Mouse (Mus musculus): ENCODE results near the gene Mucl3. TPM values are rescaled to one million over a fixed set of nuclear protein-coding genes. Genes with fewer than 3 reads are reported as not detected.

The Mucl3 gene
- polyA plus RNA-seq, 1 experiment from 2014 or later, result not detected

DNA sequence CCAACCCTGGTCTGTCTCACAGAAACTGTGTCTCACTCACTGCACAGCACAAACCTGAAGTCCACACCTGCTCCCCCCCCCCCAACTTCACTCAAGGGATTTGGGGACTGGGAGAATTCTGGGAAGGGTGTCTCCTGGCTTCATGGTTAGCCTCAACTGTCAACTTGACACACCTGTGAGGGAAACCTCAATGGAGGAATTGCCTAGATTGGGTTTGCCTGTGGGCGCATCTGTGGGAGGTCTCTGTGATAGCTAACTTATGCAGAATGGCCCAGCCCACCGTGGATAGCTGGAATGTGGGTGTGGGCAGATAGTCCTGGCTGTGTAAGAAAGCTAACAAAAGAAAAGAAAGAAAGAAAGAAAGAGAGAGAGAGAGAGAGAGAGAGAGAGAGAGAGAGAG, 42.2 kb downstream of the Mucl3 start, which contains the start of gene Sfta2:
TSS of gene Sfta2 (plus strand) at position 301 of the 400 bp plus-strand sequence.
- ATAC-seq, result no peak
- Histone ChIP-seq H3K4me3 (ENCODE audit: low read length) (no peak within 1 kb of the TSS), H3K9me3 (ENCODE audit: control insufficient read depth, low read length) (no peaks in the 10 kb centered on the region), H3K36me3 (ENCODE audit: control insufficient read depth, insufficient read depth, low read length) (no peaks in the 10 kb centered on the region), H3K4me1 (ENCODE audit: control insufficient read depth, insufficient read depth, low read depth, low read length) (no peaks in the 10 kb centered on the region), H3K4me2 (ENCODE audit: low read length) (no peak within 1 kb of the TSS), H3K9ac (ENCODE audit: low read depth, low read length) (no peak within 1 kb of the TSS), H3K27me3 (replicated peaks; ENCODE audit: control insufficient read depth, insufficient read depth, low read length) (no peaks in the 10 kb centered on the region), H3K27ac (ENCODE audit: low read depth, low read length) (no peak within 1 kb of the TSS)
- WGBS, result 65% methylated on average over 2 of the region's 2 CpGs

DNA sequence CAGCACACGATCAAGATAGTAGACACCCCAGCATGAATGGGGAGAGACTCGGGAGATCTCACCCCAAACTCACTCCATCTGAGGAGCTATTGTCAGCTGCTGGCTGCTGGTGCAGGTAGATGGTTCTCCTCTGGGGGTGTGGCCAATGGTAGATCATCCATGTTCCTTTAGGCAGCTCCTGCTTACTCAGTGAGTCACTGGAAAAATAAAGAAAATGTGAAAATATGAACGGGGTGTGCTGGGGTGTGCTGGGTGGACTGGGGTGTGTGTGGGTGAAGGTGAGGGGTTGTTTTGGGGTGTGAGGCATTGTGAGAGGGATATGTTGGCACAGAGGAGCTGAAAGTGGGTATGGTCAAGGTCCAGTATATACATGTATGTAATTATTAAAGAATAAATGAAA, 46.1 kb downstream of the Mucl3 start:
- no peak for ATAC-seq
- H3K9ac ChIP-seq (ENCODE audit: low read depth, low read length), result no peak overlapping the region
- 98% methylated on average over 3 of the region's 3 CpGs for WGBS
- no peak overlapping the region for H3K4me2 ChIP-seq (ENCODE audit: low read length)
- no peak overlapping the region for H3K4me3 ChIP-seq (ENCODE audit: low read length)
- no peaks in the 10 kb centered on the region for H3K4me1 ChIP-seq (ENCODE audit: control insufficient read depth, insufficient read depth, low read depth, low read length)
- H3K9me3 ChIP-seq (ENCODE audit: control insufficient read depth, low read length), result no peaks in the 10 kb centered on the region
- no peaks in the 10 kb centered on the region for H3K27me3 ChIP-seq (replicated peaks; ENCODE audit: control insufficient read depth, insufficient read depth, low read length)
- no peaks in the 10 kb centered on the region for H3K36me3 ChIP-seq (ENCODE audit: control insufficient read depth, insufficient read depth, low read length)
- H3K27ac ChIP-seq (ENCODE audit: low read depth, low read length), result no peak overlapping the region

DNA sequence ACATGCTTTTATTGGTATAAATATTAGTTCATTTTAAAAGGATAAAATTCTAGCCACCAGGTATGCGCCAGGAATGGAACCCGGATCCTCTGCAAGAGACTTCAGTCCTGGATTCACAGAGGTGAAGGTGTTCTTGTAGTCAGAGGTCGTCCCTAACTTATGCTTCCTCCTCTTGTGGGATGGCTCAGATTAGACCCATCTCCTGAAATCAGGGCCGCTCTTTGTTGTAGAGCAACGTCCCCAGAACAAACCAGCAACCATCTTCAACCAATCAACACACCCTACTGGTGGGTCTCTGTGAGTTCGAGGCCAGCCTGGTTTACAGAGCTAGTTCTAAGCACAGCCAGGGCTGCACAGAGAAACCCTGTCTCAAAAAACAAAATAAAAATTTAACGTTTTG, 49.0 kb downstream of the Mucl3 start:
- Histone ChIP-seq H3K27ac (ENCODE audit: low read depth, low read length) (no peak overlapping the region), H3K4me2 (ENCODE audit: low read length) (no peak overlapping the region), H3K36me3 (ENCODE audit: control insufficient read depth, insufficient read depth, low read length) (no peaks in the 10 kb centered on the region), H3K27me3 (replicated peaks; ENCODE audit: control insufficient read depth, insufficient read depth, low read length) (no peaks in the 10 kb centered on the region), H3K9ac (ENCODE audit: low read depth, low read length) (no peak overlapping the region), H3K9me3 (ENCODE audit: control insufficient read depth, low read length) (no peaks in the 10 kb centered on the region), H3K4me3 (ENCODE audit: low read length) (no peak overlapping the region), H3K4me1 (ENCODE audit: control insufficient read depth, insufficient read depth, low read depth, low read length) (no peaks in the 10 kb centered on the region)
- 87% methylated on average over 7 of the region's 7 CpGs for WGBS
- no peak for ATAC-seq

DNA sequence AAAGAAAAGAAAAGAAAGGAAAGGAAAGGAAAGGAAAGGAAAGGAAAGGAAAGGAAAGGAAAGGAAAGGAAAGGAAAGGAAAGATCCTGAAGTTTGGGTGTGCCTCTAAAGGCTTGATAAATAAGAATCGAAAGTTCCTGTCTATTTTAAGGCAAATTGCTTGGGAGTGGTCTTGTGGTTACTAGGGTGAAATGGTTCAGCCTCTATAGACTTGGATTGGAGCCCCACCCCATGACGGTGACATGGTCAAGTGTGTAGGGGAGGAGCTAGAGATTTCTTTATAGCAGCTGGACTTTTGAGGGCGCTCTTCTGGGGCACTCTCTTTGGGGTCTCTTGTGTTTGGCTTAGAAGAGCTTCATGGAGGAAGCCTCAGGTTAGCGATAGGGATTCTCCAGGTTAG, 49.7 kb downstream of the Mucl3 start:
- Histone ChIP-seq H3K4me1 (ENCODE audit: control insufficient read depth, insufficient read depth, low read depth, low read length) (no peaks in the 10 kb centered on the region), H3K36me3 (ENCODE audit: control insufficient read depth, insufficient read depth, low read length) (no peaks in the 10 kb centered on the region), H3K9me3 (ENCODE audit: control insufficient read depth, low read length) (no peaks in the 10 kb centered on the region), H3K27me3 (replicated peaks; ENCODE audit: control insufficient read depth, insufficient read depth, low read length) (no peaks in the 10 kb centered on the region), H3K27ac (ENCODE audit: low read depth, low read length) (no peak overlapping the region), H3K9ac (ENCODE audit: low read depth, low read length) (no peak overlapping the region), H3K4me3 (ENCODE audit: low read length) (no peak overlapping the region), H3K4me2 (ENCODE audit: low read length) (no peak overlapping the region)
- no peak for ATAC-seq
- 44% methylated on average over 4 of the region's 4 CpGs for WGBS

DNA sequence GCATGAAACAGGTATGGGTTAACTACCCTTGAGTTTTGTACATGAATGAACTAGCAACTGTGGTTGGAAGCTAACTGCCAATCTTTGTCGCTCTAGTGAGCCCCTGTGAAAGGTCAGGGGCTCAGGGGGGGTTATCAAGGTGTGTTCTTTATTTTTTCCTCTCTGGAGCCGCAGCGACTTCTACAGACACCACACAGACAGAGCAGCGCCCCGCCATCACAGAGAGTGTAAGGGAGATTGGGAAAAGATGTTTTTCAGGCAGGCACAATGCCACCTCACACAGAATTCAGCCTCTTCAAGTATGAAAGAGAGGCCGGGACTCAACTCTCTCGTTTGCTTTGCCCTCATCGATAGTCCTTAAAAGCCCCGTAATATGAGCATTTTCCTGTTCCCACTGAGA, 51.4 kb downstream of the Mucl3 start:
- Histone ChIP-seq H3K9me3 (ENCODE audit: control insufficient read depth, low read length) (no peaks in the 10 kb centered on the region; the same call in 1 of the 2 replicates), H3K9ac (ENCODE audit: low read depth, low read length) (no peak overlapping the region), H3K4me1 (ENCODE audit: control insufficient read depth, insufficient read depth, low read depth, low read length) (no peaks in the 10 kb centered on the region), H3K4me2 (ENCODE audit: low read length) (no peak overlapping the region), H3K27me3 (replicated peaks; ENCODE audit: control insufficient read depth, insufficient read depth, low read length) (no peaks in the 10 kb centered on the region), H3K4me3 (ENCODE audit: low read length) (no peak overlapping the region), H3K27ac (ENCODE audit: low read depth, low read length) (no peak overlapping the region), H3K36me3 (ENCODE audit: control insufficient read depth, insufficient read depth, low read length) (no peaks in the 10 kb centered on the region)
- 81% methylated on average over 9 of the region's 9 CpGs for WGBS
- ATAC-seq, result no peak

DNA sequence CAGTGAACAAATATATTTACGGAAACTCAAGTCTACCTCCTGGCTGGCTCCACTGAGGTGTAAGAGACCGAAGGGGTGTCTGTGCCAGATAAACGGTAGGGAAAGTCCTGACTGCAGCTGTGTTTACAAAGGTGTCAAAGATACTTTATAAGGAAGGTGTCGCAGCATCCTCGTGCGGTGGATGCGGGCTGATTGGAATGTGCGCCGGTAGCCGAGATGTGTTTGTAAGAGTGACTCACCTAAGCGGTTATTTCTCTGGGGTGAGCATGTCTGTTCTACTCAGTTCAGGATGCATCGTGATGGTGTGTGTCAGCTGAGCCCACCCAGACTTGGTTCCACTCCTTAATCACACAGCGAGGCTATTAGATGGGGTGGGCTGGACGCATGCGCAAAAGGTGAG, 51.8 kb downstream of the Mucl3 start:
- H3K9me3 ChIP-seq (ENCODE audit: control insufficient read depth, low read length), result no peaks in the 10 kb centered on the region; the same call in 1 of the 2 replicates
- H3K27me3 ChIP-seq (replicated peaks; ENCODE audit: control insufficient read depth, insufficient read depth, low read length), result no peaks in the 10 kb centered on the region
- H3K4me3 ChIP-seq (ENCODE audit: low read length), result no peak overlapping the region
- no peak overlapping the region for H3K9ac ChIP-seq (ENCODE audit: low read depth, low read length)
- no peak overlapping the region for H3K4me2 ChIP-seq (ENCODE audit: low read length)
- no peak for ATAC-seq
- H3K27ac ChIP-seq (ENCODE audit: low read depth, low read length), result no peak overlapping the region
- 94% methylated on average over 15 of the region's 15 CpGs for WGBS
- H3K4me1 ChIP-seq (ENCODE audit: control insufficient read depth, insufficient read depth, low read depth, low read length), result no peaks in the 10 kb centered on the region
- no peaks in the 10 kb centered on the region for H3K36me3 ChIP-seq (ENCODE audit: control insufficient read depth, insufficient read depth, low read length)

DNA sequence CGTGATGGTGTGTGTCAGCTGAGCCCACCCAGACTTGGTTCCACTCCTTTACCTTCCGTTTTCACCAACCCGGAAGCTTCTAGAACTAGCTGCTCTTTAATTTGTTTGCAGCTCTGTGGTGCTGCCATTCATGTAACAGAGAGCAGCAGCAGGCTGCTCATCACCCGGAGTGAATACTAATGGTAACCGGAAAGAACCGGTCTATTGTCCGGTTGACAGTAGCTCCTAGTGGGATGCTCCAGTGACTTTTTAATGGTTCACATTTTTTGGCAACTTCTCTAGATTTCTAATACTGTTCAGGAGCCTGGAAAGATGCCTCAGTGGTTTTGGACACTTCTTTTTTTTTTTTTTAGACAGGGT, 52.3 kb downstream of the Mucl3 start:
- Histone ChIP-seq H3K36me3 (ENCODE audit: control insufficient read depth, insufficient read depth, low read length) (no peaks in the 10 kb centered on the region), H3K27me3 (replicated peaks; ENCODE audit: control insufficient read depth, insufficient read depth, low read length) (no peaks in the 10 kb centered on the region), H3K9me3 (ENCODE audit: control insufficient read depth, low read length) (no peaks in the 10 kb centered on the region; the same call in 1 of the 2 replicates), H3K27ac (ENCODE audit: low read depth, low read length) (peak overlapping the region; percentile 60), H3K4me3 (ENCODE audit: low read length) (no peak overlapping the region), H3K4me2 (ENCODE audit: low read length) (peak overlapping the region; percentile 24; the same call in 1 of the 2 replicates), H3K9ac (ENCODE audit: low read depth, low read length) (no peak overlapping the region), H3K4me1 (ENCODE audit: control insufficient read depth, insufficient read depth, low read depth, low read length) (no peaks in the 10 kb centered on the region)
- ATAC-seq, result no peak
- 40% methylated on average over 7 of the region's 7 CpGs for WGBS

DNA sequence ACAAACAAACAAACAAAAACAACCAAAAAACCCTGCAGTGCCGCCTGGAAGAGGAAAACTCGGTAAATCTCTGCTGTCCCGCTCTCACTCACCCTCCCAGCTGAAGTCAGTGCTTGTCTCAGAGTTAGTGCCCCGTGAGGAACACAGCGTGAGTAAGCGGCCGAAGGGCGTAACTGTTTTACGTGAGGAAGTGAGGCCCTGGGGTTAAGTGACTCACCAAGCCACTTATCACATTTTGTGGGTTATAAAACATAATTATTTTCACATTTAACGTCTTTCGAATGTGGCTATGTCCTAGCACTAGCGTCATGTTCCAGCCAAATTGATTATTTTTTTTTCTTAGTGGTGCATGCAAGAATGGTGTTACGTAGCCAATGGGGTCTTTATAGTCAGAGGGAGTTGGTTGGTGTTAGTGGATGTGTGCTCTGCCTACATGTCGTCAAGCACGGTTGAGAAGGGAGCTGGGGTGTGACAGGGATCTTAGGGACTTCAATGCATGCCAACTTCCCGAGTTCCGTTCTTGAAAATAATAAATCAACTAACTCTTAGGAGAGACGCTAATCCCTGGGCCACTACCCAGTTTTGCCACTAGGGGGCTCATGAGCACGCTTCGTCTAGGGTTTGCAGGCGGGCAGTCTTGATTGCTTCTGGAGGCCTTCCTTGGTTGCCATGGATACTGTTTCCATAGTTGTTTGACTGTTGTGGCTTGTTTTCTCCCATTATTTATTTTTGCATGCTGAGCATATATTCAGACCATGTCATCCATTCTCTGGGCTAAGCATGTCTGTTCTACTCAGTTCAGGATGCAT, 52.9 kb downstream of the Mucl3 start:
- peak; percentile 93 for ATAC-seq
- no peaks in the 10 kb centered on the region; the same call in 1 of the 2 replicates for H3K9me3 ChIP-seq (ENCODE audit: control insufficient read depth, low read length)
- H3K27ac ChIP-seq (ENCODE audit: low read depth, low read length), result peak overlapping the region; percentile 60
- no peak overlapping the region for H3K4me3 ChIP-seq (ENCODE audit: low read length)
- no peaks in the 10 kb centered on the region for H3K4me1 ChIP-seq (ENCODE audit: control insufficient read depth, insufficient read depth, low read depth, low read length)
- H3K4me2 ChIP-seq (ENCODE audit: low read length), result peak overlapping the region; percentile 24; the same call in 1 of the 2 replicates
- no peaks in the 10 kb centered on the region for H3K36me3 ChIP-seq (ENCODE audit: control insufficient read depth, insufficient read depth, low read length)
- H3K27me3 ChIP-seq (replicated peaks; ENCODE audit: control insufficient read depth, insufficient read depth, low read length), result no peaks in the 10 kb centered on the region
- WGBS, result 47% methylated on average over 21 of the region's 21 CpGs
- no peak overlapping the region for H3K9ac ChIP-seq (ENCODE audit: low read depth, low read length)

DNA sequence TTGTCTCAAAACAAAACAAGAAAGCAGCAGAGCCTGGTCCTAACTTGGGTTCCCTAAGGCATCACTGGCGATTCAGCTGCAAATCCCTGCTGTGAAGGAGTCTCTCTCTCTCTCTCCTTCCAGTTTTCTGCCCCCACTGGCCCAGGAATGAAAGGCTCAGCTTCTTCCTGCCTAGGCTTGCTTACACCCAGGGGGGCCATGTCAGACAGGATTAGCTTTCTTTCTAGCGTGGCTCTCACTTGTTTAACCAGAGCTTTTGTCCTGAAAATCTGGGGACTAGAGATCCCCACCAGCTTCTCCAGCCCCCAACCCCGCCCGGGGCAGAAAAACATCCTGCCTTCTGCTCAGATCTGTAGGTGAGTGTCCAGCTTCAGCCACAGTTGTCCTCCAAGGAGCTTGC, 55.1 kb downstream of the Mucl3 start:
- Histone ChIP-seq H3K4me1 (ENCODE audit: control insufficient read depth, insufficient read depth, low read depth, low read length) (no peaks in the 10 kb centered on the region; the same call in 1 of the 2 replicates), H3K9me3 (ENCODE audit: control insufficient read depth, low read length) (no peaks in the 10 kb centered on the region; the same call in 1 of the 2 replicates), H3K27ac (ENCODE audit: low read depth, low read length) (no peak overlapping the region), H3K4me2 (ENCODE audit: low read length) (no peak overlapping the region), H3K9ac (ENCODE audit: low read depth, low read length) (no peak overlapping the region), H3K36me3 (ENCODE audit: control insufficient read depth, insufficient read depth, low read length) (no peaks in the 10 kb centered on the region), H3K27me3 (replicated peaks; ENCODE audit: control insufficient read depth, insufficient read depth, low read length) (no peaks in the 10 kb centered on the region), H3K4me3 (ENCODE audit: low read length) (no peak overlapping the region)
- WGBS, result 16% methylated on average over 4 of the region's 4 CpGs
- no peak for ATAC-seq

Data from hindbrain, embryonic 16.5 days (tissue).